Mouse (Mus musculus) thymus, adult 2 months (tissue): ENCODE measurements around the gene Samd15.

Experiments
- CTCF ChIP-seq: fragments of 200-500 bp; IDR thresholded peaks from 2 replicates; pipeline ENCODE4 v1.5.1; 2012; ENCODE audit warnings: mild to moderate bottlenecking, control low read depth, low read length, moderate library complexity, borderline replicate concordance; ENCODE audit not compliant: control insufficient read depth, poor library complexity, insufficient read depth; ENCODE audit errors: extremely low read depth
- POLR2A ChIP-seq: fragments of 200-500 bp; IDR thresholded peaks from 2 replicates; pipeline ENCODE4 v1.6.1; 2012; ENCODE audit warnings: mild to moderate bottlenecking, low read length, control low read depth, moderate library complexity; ENCODE audit not compliant: control insufficient read depth, poor library complexity, insufficient read depth; ENCODE audit errors: extremely low read depth

DNA sequence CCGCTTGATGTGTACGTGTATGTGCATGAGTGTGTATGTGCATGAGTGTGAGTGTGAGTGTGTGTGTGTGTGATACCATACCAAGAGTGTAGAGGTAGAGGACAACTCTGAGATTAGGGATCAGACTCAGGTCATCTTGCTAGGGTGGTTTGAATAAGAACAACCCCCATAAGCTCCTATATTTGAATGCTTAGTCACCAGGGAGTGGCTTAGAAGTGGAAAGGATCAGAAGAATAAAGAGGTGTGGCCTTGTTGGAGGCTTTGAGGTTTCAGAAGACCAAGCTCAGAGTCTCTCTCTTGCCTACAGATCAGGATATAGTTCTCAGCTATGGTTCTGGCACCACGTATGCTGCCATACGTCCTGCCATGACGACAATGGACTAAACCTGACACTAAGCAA is 57.1 kb downstream of the Samd15 start:
- TF ChIP-seq CTCF (no peak), POLR2A (no peak)
